Mouse (Mus musculus): Measurements from ENCODE around the gene Med23. TPM values are rescaled to one million over a fixed set of nuclear protein-coding genes. Genes with fewer than 3 reads are reported as not detected.

The Med23 gene
- polyA plus RNA-seq, 1 experiment, result 8.2 TPM

DNA sequence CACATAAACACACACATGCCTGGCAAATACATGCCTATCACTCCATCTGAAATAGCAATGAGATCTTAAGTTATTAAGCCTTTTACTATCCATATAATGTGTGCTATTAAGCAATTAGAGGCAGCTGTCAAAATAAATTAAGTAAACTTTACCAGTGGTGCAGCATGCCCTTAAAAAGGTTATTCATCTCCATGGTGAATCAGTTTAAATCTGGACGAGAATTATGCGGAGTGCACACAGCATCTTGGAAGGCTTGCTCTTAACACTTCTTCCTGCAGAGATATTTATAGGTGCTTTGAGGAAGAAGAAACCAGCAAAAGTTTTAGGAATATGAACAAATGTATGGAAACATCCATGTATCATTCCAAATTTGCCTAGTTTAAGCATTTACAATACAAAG lies 92.1 kb downstream of the Med23 start:
- Histone ChIP-seq H3K4me1 (ENCODE audit: control insufficient read depth, insufficient read depth, insufficient read length, low read length) (no peaks in the 10 kb centered on the region), H3K27ac (replicated peaks; ENCODE audit: low read depth, low read length) (no peak overlapping the region), H3K4me3 (ENCODE audit: insufficient read depth, low read depth, low read length) (no peak overlapping the region)

Other genes with a start within 250 kb of the Med23 start
- gene Enpp1, start 157.8 kb upstream of the Med23 start, polyA plus RNA-seq (2012; ENCODE audit: insufficient read depth, insufficient read length, missing spikeins), result 0.52 TPM in 1 of 2 replicates, not detected in the other
- 2.2 and 5.0 TPM in 2 replicates for gene Enpp3, start 27.2 kb upstream of the Med23 start, polyA plus RNA-seq (2012; ENCODE audit: insufficient read depth, insufficient read length, missing spikeins)
- gene Arg1, start 57.5 kb downstream of the Med23 start, polyA plus RNA-seq (2012; ENCODE audit: insufficient read depth, insufficient read length, missing spikeins), result 1.7 TPM in 1 of 2 replicates, not detected in the other